Mouse (Mus musculus) lung, postnatal 4 days (tissue): ENCODE measurements at regions not wholly inside any gene's neighbourhood (a gene's known extent, or its start where the extent isn't known, plus 50 kb on each side); places are given as distances from the start of the nearest gene placed in this dataset.
"Not testable (repeated sequence)": the region's sequence is repeated elsewhere in the genome, so short reads cannot be mapped to it uniquely, and the experiment has no call there.

Experiments
- DNase-seq, 2 experiments: peaks; one replicate each; pipeline ENCODE4 v3.0.0; 2021

DNA sequence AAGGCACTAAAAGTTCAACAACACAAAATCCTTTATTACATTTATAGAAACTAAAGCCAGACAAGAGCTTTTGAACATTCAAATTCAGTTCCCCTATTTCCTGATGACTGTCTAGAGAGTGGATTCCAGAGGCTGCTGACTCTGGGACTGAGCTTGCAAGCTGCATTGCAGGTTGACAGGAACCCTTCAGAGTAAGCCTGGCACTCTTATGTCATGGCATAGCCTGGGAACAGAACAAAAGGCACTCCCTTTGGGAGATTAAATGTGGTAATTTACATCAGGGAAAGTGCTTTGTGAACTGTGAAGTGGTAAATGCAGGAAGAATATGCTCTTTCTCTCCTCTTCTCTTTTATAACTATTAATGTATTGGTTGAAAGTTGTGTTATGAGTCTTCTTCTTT is 847.3 kb downstream of the Bcl11a start:
- no peak for DNase-seq

- DNase-seq = no peak
Observed at GRCm38 (mm10) chr11:24943646-24944045, 865.8 kb downstream of the Bcl11a start.

DNA sequence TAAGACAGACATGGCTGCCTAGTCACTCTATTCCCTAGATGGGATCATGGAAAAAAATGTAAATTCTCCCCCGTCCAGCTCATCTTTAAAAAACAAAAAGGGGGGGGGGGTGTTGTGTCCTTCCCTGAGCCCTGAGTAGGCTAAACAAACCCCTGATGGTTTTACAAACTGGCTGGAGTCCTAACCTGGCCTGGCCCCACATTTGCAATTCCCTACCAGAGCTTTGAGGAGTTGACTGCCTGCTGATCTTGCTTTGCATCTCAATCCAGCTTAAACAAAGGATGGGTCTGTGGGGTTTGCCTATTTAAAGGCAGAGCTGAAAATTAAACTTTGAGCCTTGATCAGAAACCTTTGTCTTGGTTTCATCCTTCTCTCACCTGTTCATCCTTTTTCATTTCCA is 873.3 kb downstream of the Bcl11a start:
- no peak for DNase-seq

DNA sequence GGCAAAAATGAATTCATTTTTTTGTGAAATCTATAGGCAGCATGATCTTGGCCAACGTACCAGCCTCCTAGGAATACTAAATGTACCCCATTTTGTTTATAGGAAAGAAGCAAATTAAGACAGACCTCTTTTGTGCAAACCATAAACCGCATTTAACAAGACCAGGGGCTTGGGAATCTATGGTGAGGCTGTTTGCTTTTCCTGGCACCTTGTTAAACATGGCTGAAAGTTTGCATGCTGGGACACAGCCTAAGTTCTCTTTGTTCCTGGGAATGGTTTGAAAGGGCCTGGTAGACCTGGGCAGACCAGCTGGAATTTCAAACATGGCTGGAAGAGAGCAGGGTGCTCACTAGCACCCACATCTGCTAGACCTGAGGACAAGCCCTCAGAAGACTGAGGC is 894.5 kb downstream of the Bcl11a start:
- DNase-seq = no peak

DNA sequence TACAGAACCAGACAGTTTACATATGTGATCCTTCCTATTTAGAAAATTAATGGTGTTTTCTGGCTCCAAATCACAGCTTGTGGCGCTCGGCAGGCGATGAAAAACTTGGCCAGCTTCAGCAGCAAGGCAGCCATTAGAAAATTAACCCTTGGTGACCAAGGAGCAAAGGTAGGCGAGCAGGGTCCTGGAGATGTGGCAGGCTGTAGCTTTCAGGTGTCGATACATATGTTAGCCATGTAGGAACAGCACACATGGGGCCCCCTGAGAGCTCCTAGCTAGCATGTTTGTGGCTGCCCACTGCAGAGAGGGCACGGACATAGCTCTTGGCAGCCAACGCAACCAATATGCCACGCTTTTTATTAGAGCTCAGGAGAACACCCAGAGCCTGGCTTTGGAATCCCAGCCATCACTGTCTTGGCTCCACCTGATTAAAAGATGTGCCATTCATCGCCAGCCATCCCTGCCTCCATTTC is 902.4 kb downstream of the Bcl11a start:
- DNase-seq = no peak

DNA sequence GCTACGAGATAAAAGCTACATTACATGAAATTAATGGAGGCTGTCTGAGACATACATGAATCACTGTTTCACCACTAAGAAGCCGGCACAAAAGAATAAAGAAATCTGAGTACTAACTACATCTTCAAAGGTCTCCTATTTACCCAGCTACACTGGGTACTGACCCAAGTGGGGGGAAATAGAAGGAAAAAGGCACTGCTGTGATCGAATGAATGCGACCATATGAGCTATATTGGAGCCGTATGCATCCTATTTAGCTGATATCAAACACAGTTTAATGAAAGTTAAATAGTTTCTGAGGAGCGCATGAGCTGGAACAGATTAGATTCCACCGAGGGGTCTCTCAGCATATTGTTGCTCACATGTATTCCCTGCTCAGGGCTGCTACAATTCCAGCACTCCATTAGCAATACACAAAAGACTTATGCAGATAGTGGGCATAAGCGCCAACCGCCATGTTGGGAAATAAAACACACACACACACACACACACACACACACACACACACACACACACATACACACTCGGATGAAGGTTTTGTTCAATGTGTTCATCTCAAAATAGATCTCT is 905.3 kb downstream of the Bcl11a start:
- no peak for DNase-seq

- no peak for DNase-seq
Observed at GRCm38 (mm10) chr11:25005491-25005890, 927.6 kb downstream of the Bcl11a start.

DNA sequence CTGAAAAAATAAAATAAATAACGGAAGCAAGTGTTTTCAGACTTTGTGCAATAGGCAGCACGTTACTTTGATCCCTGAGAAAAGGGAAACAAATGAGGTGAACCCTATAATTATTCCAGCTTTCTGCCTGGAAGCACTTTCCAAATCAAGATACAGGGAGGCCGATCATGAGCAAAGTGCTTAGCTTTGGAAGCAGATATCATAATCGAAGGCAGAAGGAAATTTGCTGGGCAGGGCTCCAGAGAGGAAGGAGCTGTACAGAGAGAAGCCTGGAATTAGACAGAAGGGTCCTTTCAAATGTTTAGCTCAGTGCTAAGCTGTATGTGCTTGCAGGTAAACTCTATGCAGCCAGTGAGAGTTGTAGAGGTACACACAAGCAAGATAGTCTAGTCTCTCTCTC is 948.9 kb downstream of the Bcl11a start:
- no peak for DNase-seq

- no peak for DNase-seq
Observed at GRCm38 (mm10) chr11:25040983-25041382, 963.1 kb downstream of the Bcl11a start.

GRCm38 (mm10) chr11:25042763-25043162 is 964.9 kb downstream of the Bcl11a start:
- no peak for DNase-seq

GRCm38 (mm10) chr11:25045339-25045738 is 967.5 kb downstream of the Bcl11a start:
- no peak for DNase-seq

- DNase-seq = peak; percentile 8 to 21
Observed at GRCm38 (mm10) chr11:25045977-25046376, 968.1 kb downstream of the Bcl11a start.

GRCm38 (mm10) chr11:25055698-25056097 is 977.8 kb downstream of the Bcl11a start:
- DNase-seq = no peak

DNA sequence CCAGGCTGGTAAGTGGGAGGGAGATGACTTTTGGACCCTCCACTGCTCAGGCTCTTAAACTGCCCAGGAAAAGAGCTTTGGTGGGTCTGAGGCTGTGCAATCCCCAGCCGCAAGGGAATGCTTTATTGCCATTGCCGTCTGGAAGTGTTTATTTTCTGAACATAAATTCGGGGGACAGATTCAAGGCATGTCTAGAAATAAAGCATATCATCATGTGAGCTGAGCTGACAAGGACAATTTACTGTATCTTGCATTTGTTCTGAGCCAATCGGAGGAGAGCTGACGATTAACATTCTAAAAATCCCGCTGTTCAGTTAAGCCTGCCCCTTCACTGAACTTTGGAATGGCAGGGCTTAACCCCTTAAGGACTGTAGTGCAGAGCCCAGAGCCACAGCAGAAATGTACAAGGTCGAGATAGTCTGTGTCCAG is 979.3 kb downstream of the Bcl11a start:
- DNase-seq = no peak

DNA sequence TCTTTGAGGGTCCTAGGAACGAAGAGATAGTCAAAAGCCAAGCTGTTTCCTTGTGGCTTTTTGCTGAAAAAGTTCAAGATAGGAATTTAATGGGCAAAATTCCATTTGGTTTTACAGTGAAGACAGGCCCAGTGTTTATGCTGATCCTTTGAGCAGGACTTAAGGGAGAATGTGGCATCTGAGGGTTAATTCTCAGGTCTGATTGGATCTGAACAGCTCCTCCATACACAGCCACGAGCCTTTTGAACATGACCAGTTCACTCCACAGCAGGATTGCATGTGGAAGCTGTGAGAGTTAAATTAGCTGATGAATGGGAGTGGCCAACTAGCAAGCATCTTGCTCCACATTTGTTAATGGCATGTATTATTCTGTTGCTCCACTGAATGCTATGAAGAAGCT is 979.7 kb downstream of the Bcl11a start:
- no peak for DNase-seq

DNA sequence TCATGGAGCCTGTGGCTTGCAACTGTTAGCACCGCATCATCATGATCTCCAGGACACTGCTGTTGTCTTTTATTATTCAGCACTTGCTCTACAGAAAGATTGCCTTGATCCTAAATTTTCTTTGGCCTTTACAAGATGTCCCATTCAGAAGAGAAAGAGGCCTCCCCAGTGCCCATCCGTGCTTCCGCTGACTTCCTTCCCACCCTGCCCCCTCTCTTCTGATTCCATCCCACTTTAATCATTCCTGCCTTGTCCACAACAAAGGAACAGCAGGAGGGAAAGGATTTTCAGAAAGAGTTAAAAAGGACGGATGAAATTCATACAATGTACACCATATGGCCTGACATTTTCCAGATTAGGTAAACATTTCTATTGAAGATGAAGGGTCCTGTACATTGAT is 985.2 kb downstream of the Bcl11a start:
- no peak for DNase-seq

- DNase-seq = no peak
Observed at GRCm38 (mm10) chr11:25063978-25064377, 986.1 kb downstream of the Bcl11a start.

DNA sequence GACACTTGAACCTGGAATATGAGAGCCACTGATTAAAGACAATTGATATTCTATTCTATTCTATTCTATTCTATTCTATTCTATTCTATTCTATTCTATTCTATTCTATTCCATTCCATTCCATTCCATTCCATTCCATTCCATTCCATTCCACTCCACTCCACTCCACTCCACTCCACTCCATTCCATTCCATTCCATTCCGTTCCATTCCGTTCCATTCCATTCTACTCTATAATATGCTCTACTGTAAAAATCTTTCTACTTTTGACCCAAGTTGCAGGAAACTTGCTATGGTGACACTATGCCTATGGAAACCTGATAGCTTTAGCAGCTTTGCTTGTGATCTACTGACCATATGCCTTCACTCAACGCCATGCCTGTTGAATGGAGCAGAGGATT is 1022.1 kb downstream of the Bcl11a start:
- not testable (repeated sequence) for DNase-seq

- no peak for DNase-seq
Observed at GRCm38 (mm10) chr11:25104432-25104831, 1026.6 kb downstream of the Bcl11a start.

- no peak for DNase-seq
Observed at GRCm38 (mm10) chr11:25124458-25124857, 1046.6 kb downstream of the Bcl11a start.

DNA sequence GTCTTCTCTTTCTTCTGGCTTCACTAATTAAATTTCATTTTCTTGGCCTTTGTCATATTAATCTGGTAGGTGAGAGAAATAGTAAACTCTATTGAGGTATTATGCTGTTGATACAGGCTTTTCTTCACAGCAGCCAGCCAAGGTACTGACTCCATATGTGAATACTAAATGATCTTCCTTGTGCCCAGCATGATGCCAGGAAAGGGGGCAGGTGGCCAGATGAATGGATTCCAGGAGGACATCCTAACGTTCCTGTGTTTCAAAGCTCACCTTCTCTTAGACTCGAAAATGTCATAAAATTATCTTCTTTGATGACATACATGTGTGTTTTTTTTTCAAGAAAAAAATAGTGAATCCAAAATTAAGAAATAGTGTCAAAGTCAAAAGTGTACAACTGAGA is 1064.4 kb downstream of the Bcl11a start:
- DNase-seq = no peak

DNA sequence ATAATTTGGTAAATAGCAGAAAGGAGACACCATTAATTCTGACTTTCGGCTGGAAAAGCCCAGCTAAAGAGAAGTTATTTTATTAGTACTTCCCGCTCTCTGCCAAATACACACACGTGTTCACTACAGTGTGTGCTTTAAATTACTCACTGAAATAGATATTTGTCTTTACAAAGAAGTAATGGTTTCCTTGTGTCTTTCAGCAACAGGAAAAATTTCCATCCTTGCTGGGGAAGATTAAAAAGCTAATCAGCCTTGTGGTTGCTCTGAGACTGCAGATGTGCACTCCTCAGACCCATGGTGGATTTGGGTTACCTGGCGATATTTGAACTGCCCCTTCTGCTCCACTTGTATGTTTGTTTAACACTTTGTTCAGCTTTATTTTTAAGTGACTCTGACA is 1065.0 kb downstream of the Bcl11a start:
- DNase-seq = no peak

- DNase-seq = no peak
Observed at GRCm38 (mm10) chr11:25147287-25147686, 1063.3 kb downstream of the 5730522E02Rik start.

GRCm38 (mm10) chr11:25156705-25157104 is 1053.9 kb downstream of the 5730522E02Rik start:
- no peak for DNase-seq

- no peak for DNase-seq
Observed at GRCm38 (mm10) chr11:25157135-25157860, 1053.3 kb downstream of the 5730522E02Rik start.
